Mouse (Mus musculus) MEL (cell line): ENCODE measurements around the gene Cntf.

ENCODE experiments used
- KAT2A ChIP-seq: conservative IDR thresholded peaks from 2 replicates; pipeline ENCODE4 v1.6.1; 2012; ENCODE audit warnings: low read depth, low read length, improper control_type of control experiment, inconsistent platforms
- NELFE ChIP-seq: IDR thresholded peaks from 2 replicates; pipeline ENCODE4 v1.6.1; 2011; ENCODE audit warnings: low read depth, low read length, improper control_type of control experiment
- POLR2A ChIP-seq, 2 experiments: IDR thresholded peaks; 2 replicates each; pipeline ENCODE4 v1.6.1; 2011 to 2012; ENCODE audit warnings: low read length in 2 of 2, mild to moderate bottlenecking in 2 of 2, control low read depth in 1 of 2, improper control_type of control experiment in 1 of 2, low read depth in 1 of 2, moderate library complexity in 1 of 2; ENCODE audit not compliant: control insufficient read depth in 1 of 2, insufficient read depth in 1 of 2, poor library complexity in 1 of 2
- RAD21 ChIP-seq: IDR thresholded peaks from 2 replicates; pipeline ENCODE4 v1.6.1; 2011; ENCODE audit warnings: mild to moderate bottlenecking, low read depth, low read length, improper control_type of control experiment
- ZC3H11A ChIP-seq: IDR thresholded peaks from 2 replicates; pipeline ENCODE4 v1.6.1; 2012; ENCODE audit warnings: low read depth, mild to moderate bottlenecking, inconsistent platforms, low read length, improper control_type of control experiment

- no peak for TF ChIP-seq POLR2A (IDR thresholded peaks at IDR 0.05; ENCODE audit: control insufficient read depth in 1 of 2, insufficient read depth in 1 of 2, low read depth in 1 of 2, low read length in 2 of 2, poor library complexity in 1 of 2)
- TF ChIP-seq KAT2A: no peak
- TF ChIP-seq RAD21: no peak
- no peak for TF ChIP-seq NELFE
- no peak for TF ChIP-seq ZC3H11A
Measured at GRCm38 (mm10) chr19:12813883-12814282, 48.5 kb upstream of the Cntf start.
